Mouse (Mus musculus) heart, postnatal 0 days (tissue): ENCODE measurements around the gene Fam163a.

ENCODE experiments used
- CTCF ChIP-seq: IDR thresholded peaks from 2 replicates; pipeline ENCODE4 v1.5.1; 2016; ENCODE audit warnings: antibody characterized with exemption, control low read depth, low read depth
- EP300 ChIP-seq: IDR thresholded peaks from 2 replicates; pipeline ENCODE4 v1.6.1; 2016; ENCODE audit warnings: antibody characterized with exemption, low read depth

GRCm38 (mm10) chr1:156070106-156070505 is 134.7 kb downstream of the Fam163a start:
- TF ChIP-seq CTCF (no peak), EP300 (no peak)
